ENCODE assay signal across 8 mouse cellular contexts in genomic region chr1:64040831-64041383, GRCm38 (mm10).
A peak's percentile ranks its signal among the peaks of the same experiment; 100 is the strongest.
DNase-seq lines count a peak whose midpoint lies in the region; ATAC-seq and TF ChIP-seq lines count a peak whose summit lies in the region.

No protein-coding gene starts in this region.

- no peak for TF ChIP-seq CTCF in kidney, adult 2 months (conservative IDR thresholded peaks at IDR 0.05; ENCODE audit: insufficient read depth, insufficient read length, low read depth, low read length)
- TF ChIP-seq CTCF in liver, postnatal 0 days (IDR thresholded peaks at IDR 0.05; ENCODE audit: low read depth), result no peak

- H3K27me3 ChIP-seq in forebrain, embryonic 15.5 days, result no peaks in the 10 kb centered on the region
- no peaks in the 10 kb centered on the region for H3K27me3 ChIP-seq in forebrain, embryonic 11.5 days (ENCODE audit: control insufficient read depth, insufficient read depth, low read length)
- no peaks in the 10 kb centered on the region for H3K27me3 ChIP-seq in embryonic facial prominence, embryonic 15.5 days
- no peaks in the 10 kb centered on the region for H3K27me3 ChIP-seq in kidney, adult 2 months (replicated peaks; ENCODE audit: control insufficient read depth, insufficient read depth, low read length)
- H3K27me3 ChIP-seq in liver, postnatal 0 days (ENCODE audit: insufficient read depth, low read length), result no peaks in the 10 kb centered on the region

- no peak for TF ChIP-seq POLR2A in kidney, adult 2 months (IDR thresholded peaks at IDR 0.05; ENCODE audit: low read depth, low read length)

- no peak; the same call in 1 of the 2 replicates for TF ChIP-seq EP300 in liver, postnatal 0 days (IDR thresholded peaks at IDR 0.05; ENCODE audit: low read depth)

- no peak for ATAC-seq in forebrain, embryonic 15.5 days (replicated peaks)
- no peak for ATAC-seq in forebrain, embryonic 11.5 days (replicated peaks; ENCODE audit: low FRiP score)
- peak; percentile 52; the same call in 1 of the 2 replicates for ATAC-seq in embryonic facial prominence, embryonic 15.5 days (ENCODE audit: insufficient number of reproducible peaks, low FRiP score, low TSS enrichment, low read depth)
- peak; percentile 57 for ATAC-seq in liver, postnatal 0 days

- DNase-seq in forebrain, embryonic 11.5 days (ENCODE audit: low spot score), result no peak
- peak; percentile 83 for DNase-seq in kidney, adult 2 months
- no peak for DNase-seq in liver, postnatal 0 days
- DNase-seq in embryo, embryonic 11 days, result no peak
- DNase-seq in layer of hippocampus, adult 8-10 months (ENCODE audit: low spot score in 2 of 2), result no peak
- DNase-seq in embryo, embryonic 10.5 days (ENCODE audit: low spot score), result no peak

- peaks cover 12% of the 10 kb centered on the region; the same call in 1 of the 2 replicates for H3K36me3 ChIP-seq in forebrain, embryonic 15.5 days
- no peaks in the 10 kb centered on the region for H3K36me3 ChIP-seq in forebrain, embryonic 11.5 days (ENCODE audit: control insufficient read depth, insufficient read depth, low read length)
- H3K36me3 ChIP-seq in embryonic facial prominence, embryonic 15.5 days, result peaks cover 16% of the 10 kb centered on the region; the same call in 1 of the 2 replicates
- no peaks in the 10 kb centered on the region for H3K36me3 ChIP-seq in kidney, adult 2 months (ENCODE audit: control insufficient read depth, insufficient read depth, low read length)
- peaks cover 6% of the 10 kb centered on the region; the same call in 1 of the 2 replicates for H3K36me3 ChIP-seq in liver, postnatal 0 days (replicated peaks; ENCODE audit: insufficient read depth, low read length)

- H3K4me2 ChIP-seq in forebrain, embryonic 15.5 days (replicated peaks), result no peak overlapping the region
- no peak overlapping the region for H3K4me2 ChIP-seq in forebrain, embryonic 11.5 days (ENCODE audit: low read depth, low read length, severe bottlenecking)
- no peak overlapping the region for H3K4me2 ChIP-seq in embryonic facial prominence, embryonic 15.5 days (replicated peaks)
- no peak overlapping the region for H3K4me2 ChIP-seq in liver, postnatal 0 days (ENCODE audit: low read depth, low read length)

- peaks cover 22% of the 10 kb centered on the region for H3K4me1 ChIP-seq in forebrain, embryonic 15.5 days
- H3K4me1 ChIP-seq in forebrain, embryonic 11.5 days (replicated peaks; ENCODE audit: control insufficient read depth, insufficient read depth, low read length), result peaks cover 2% of the 10 kb centered on the region; the same call in 1 of the 2 replicates
- 0 out of 2 replicates have a peak, but pooled peaks cover 4% of the 10 kb centered on the region for H3K4me1 ChIP-seq in embryonic facial prominence, embryonic 15.5 days
- H3K4me1 ChIP-seq in kidney, adult 2 months (ENCODE audit: control insufficient read depth, insufficient read depth, low read length), result peaks cover 6% of the 10 kb centered on the region; the same call in 1 of the 2 replicates
- peaks cover 24% of the 10 kb centered on the region for H3K4me1 ChIP-seq in liver, postnatal 0 days (ENCODE audit: insufficient read depth)

- peak overlapping the region; percentile 20; the same call in 1 of the 2 replicates for H3K27ac ChIP-seq in forebrain, embryonic 15.5 days (replicated peaks)
- H3K27ac ChIP-seq in forebrain, embryonic 11.5 days (ENCODE audit: low read depth, low read length), result no peak overlapping the region
- H3K27ac ChIP-seq in embryonic facial prominence, embryonic 15.5 days (replicated peaks), result no peak overlapping the region
- peak overlapping the region; percentile 51 for H3K27ac ChIP-seq in kidney, adult 2 months (ENCODE audit: insufficient read depth, low read depth, low read length)
- H3K27ac ChIP-seq in liver, postnatal 0 days (ENCODE audit: low read depth), result no peak overlapping the region

- WGBS in forebrain, embryonic 15.5 days, result 70% methylated on average over 5 of the region's 5 CpGs
- WGBS in forebrain, embryonic 11.5 days, result 66% methylated on average over 5 of the region's 5 CpGs
- WGBS in embryonic facial prominence, embryonic 15.5 days, result 65% methylated on average over 5 of the region's 5 CpGs
- WGBS in kidney, adult 2 months, result 47% methylated on average over 5 of the region's 5 CpGs
- 46% methylated on average over 5 of the region's 5 CpGs for WGBS in liver, postnatal 0 days (ENCODE audit: insufficient replicate concordance)

- no peak overlapping the region for H3K9ac ChIP-seq in forebrain, embryonic 15.5 days (replicated peaks)
- no peak overlapping the region for H3K9ac ChIP-seq in forebrain, embryonic 11.5 days (ENCODE audit: low read length)
- H3K9ac ChIP-seq in embryonic facial prominence, embryonic 15.5 days, result no peak overlapping the region
- H3K9ac ChIP-seq in liver, postnatal 0 days (replicated peaks), result no peak overlapping the region

- H3K4me3 ChIP-seq in forebrain, embryonic 15.5 days, result no peak overlapping the region
- H3K4me3 ChIP-seq in forebrain, embryonic 11.5 days (ENCODE audit: low read depth, low read length), result no peak overlapping the region
- H3K4me3 ChIP-seq in embryonic facial prominence, embryonic 15.5 days (replicated peaks), result no peak overlapping the region
- no peak overlapping the region for H3K4me3 ChIP-seq in kidney, adult 2 months (ENCODE audit: insufficient read depth, low read depth, low read length)
- no peak overlapping the region for H3K4me3 ChIP-seq in liver, postnatal 0 days (ENCODE audit: low read depth, low read length)

- no peaks in the 10 kb centered on the region for H3K9me3 ChIP-seq in forebrain, embryonic 15.5 days
- H3K9me3 ChIP-seq in forebrain, embryonic 11.5 days (ENCODE audit: control insufficient read depth, low read length), result no peaks in the 10 kb centered on the region
- H3K9me3 ChIP-seq in embryonic facial prominence, embryonic 15.5 days (replicated peaks), result no peaks in the 10 kb centered on the region
- H3K9me3 ChIP-seq in liver, postnatal 0 days (ENCODE audit: low read length), result no peaks in the 10 kb centered on the region

Comparison
In these comparisons a context has a peak if more than half of its experiments do, and no peak if none do; other contexts are left out.
1. H3K27ac ChIP-seq: peak in forebrain, embryonic 15.5 days (single experiment) and kidney, adult 2 months (single experiment); none in forebrain, embryonic 11.5 days (single experiment), embryonic facial prominence, embryonic 15.5 days (single experiment) and liver, postnatal 0 days (single experiment).
2. ATAC-seq: peak in embryonic facial prominence, embryonic 15.5 days (single experiment) and liver, postnatal 0 days (single experiment); none in forebrain, embryonic 15.5 days (single experiment) and forebrain, embryonic 11.5 days (single experiment).